Mouse (Mus musculus) cerebellum, postnatal 14 days (tissue): ENCODE measurements around the gene Hemgn.

ENCODE experiments used
- DNase-seq, 2 experiments: peaks; one replicate each; pipeline ENCODE4 v3.0.0; 2021; ENCODE audit warnings: mixed read lengths in 2 of 2

The Hemgn gene

GRCm38 (mm10) chr4:46413406-46413805 lies at the start of gene Hemgn:
Hemgn (minus strand) TSS chr4:46413506.
- no peak for DNase-seq

- DNase-seq, result no peak
Observed at GRCm38 (mm10) chr4:46458411-46458810, 45.1 kb upstream of the Hemgn start.

- no peak for DNase-seq
Observed at GRCm38 (mm10) chr4:46457186-46457585, 43.9 kb upstream of the Hemgn start.

- no peak for DNase-seq
Observed at GRCm38 (mm10) chr4:46456762-46457161, 43.5 kb upstream of the Hemgn start.

- DNase-seq, result no peak
Observed at GRCm38 (mm10) chr4:46454097-46454864, 41.0 kb upstream of the Hemgn start.

GRCm38 (mm10) chr4:46452855-46453719 lies 39.8 kb upstream of the Hemgn start:
- no peak for DNase-seq

- DNase-seq, result peak in 1 of 2 experiments; percentile 58
Observed at GRCm38 (mm10) chr4:46452481-46452850, 39.2 kb upstream of the Hemgn start.

- peak; percentile 81 to 84 for DNase-seq
Observed at GRCm38 (mm10) chr4:46451758-46452480, 38.6 kb upstream of the Hemgn start.

- peak; percentile 76 to 84 for DNase-seq
Observed at GRCm38 (mm10) chr4:46451240-46451757, 38.0 kb upstream of the Hemgn start.

GRCm38 (mm10) chr4:46450519-46451131 lies 37.3 kb upstream of the Hemgn start, which contains the start of gene Anp32b:
Anp32b (plus strand) TSS chr4:46450902.
- DNase-seq, result peak; percentile 95 to 97

- no peak for DNase-seq
Observed at GRCm38 (mm10) chr4:46450020-46450518, 36.8 kb upstream of the Hemgn start.

GRCm38 (mm10) chr4:46448886-46449285 lies 35.6 kb upstream of the Hemgn start:
- DNase-seq, result peak; percentile 88 to 90

GRCm38 (mm10) chr4:46447461-46447860 lies 34.2 kb upstream of the Hemgn start:
- no peak for DNase-seq

- peak; percentile 75 to 81 for DNase-seq
Observed at GRCm38 (mm10) chr4:46445237-46445945, 32.1 kb upstream of the Hemgn start.

- DNase-seq, result no peak
Observed at GRCm38 (mm10) chr4:46442501-46442900, 29.2 kb upstream of the Hemgn start.

GRCm38 (mm10) chr4:46432339-46433036 lies 19.2 kb upstream of the Hemgn start:
- no peak for DNase-seq

GRCm38 (mm10) chr4:46428903-46429499 lies 15.7 kb upstream of the Hemgn start:
- DNase-seq, result peak in 1 of 2 experiments; percentile 8

GRCm38 (mm10) chr4:46422625-46423024 lies 9.3 kb upstream of the Hemgn start:
- no peak for DNase-seq

- no peak for DNase-seq
Observed at GRCm38 (mm10) chr4:46418851-46419250, 5.5 kb upstream of the Hemgn start.

- DNase-seq, result peak; percentile 12 to 38
Observed at GRCm38 (mm10) chr4:46417491-46417890, 4.2 kb upstream of the Hemgn start.
